Mouse (Mus musculus) small intestine, adult 2 months (tissue): ENCODE results near the gene Neurog1. TPM values are rescaled to one million over a fixed set of nuclear protein-coding genes. Genes with fewer than 3 reads are reported as not detected.

Experiments used
- H3K27ac ChIP-seq: fragments of 200-500 bp; 2 replicates; pipeline ENCODE4 v1.5.1; 2012; ENCODE audit warnings: low read depth, low read length, control low read depth, inconsistent platforms; ENCODE audit not compliant: insufficient read depth
- H3K27me3 ChIP-seq: fragments of 200-500 bp; 2 replicates; pipeline ENCODE4 v1.6.1; 2012; ENCODE audit warnings: mild to moderate bottlenecking, moderate library complexity, low read length, inconsistent platforms; ENCODE audit not compliant: control insufficient read depth, insufficient read depth
- H3K36me3 ChIP-seq: fragments of 200-500 bp; 2 replicates; pipeline ENCODE4 v1.6.1; 2012; ENCODE audit warnings: mild to moderate bottlenecking, low read length, control low read depth, inconsistent platforms; ENCODE audit not compliant: control insufficient read depth, insufficient read depth
- H3K4me1 ChIP-seq: fragments of 200-500 bp; 2 replicates; pipeline ENCODE4 v1.6.1; 2012; ENCODE audit warnings: low read length, inconsistent platforms, mixed read lengths; ENCODE audit not compliant: control insufficient read depth, insufficient read depth, insufficient read length
- H3K4me3 ChIP-seq: fragments of 200-500 bp; 2 replicates; pipeline ENCODE4 v1.5.1; 2012; ENCODE audit warnings: low read depth, mild to moderate bottlenecking, control low read depth, inconsistent platforms, low read length, moderate library complexity
- CTCF ChIP-seq: fragments of 200-500 bp; IDR thresholded peaks from 2 replicates; pipeline ENCODE4 v1.5.1; 2012; ENCODE audit warnings: low read depth, mild to moderate bottlenecking, control low read depth, inconsistent platforms, low read length, moderate library complexity, mixed read lengths; ENCODE audit not compliant: insufficient replicate concordance, insufficient read length; ENCODE audit errors: extremely low read depth
- POLR2A ChIP-seq: fragments of 200-500 bp; IDR thresholded peaks from 2 replicates; pipeline ENCODE4 v1.6.1; 2012; ENCODE audit warnings: low read depth, mild to moderate bottlenecking, control low read depth, inconsistent platforms, low read length, moderate library complexity
- WGBS: fragments of 180-500 bp; shearing (Covaris S2); methylation state at CpG from one replicate; pipeline ENCODE4 v1.1.7; 2018; 5-methylcytosine and 5-hydroxymethylcytosine counted together
- polyA plus RNA-seq: library from polyadenylated mRNA; depleted of rRNA; stranded (reverse); fragments of >200 nt; gene quantifications from 2 replicates; pipeline ENCODE4 v1.2.3, GENCODE M21; 2012

Gene Neurog1
- polyA plus RNA-seq, 1 experiment: not detected

DNA sequence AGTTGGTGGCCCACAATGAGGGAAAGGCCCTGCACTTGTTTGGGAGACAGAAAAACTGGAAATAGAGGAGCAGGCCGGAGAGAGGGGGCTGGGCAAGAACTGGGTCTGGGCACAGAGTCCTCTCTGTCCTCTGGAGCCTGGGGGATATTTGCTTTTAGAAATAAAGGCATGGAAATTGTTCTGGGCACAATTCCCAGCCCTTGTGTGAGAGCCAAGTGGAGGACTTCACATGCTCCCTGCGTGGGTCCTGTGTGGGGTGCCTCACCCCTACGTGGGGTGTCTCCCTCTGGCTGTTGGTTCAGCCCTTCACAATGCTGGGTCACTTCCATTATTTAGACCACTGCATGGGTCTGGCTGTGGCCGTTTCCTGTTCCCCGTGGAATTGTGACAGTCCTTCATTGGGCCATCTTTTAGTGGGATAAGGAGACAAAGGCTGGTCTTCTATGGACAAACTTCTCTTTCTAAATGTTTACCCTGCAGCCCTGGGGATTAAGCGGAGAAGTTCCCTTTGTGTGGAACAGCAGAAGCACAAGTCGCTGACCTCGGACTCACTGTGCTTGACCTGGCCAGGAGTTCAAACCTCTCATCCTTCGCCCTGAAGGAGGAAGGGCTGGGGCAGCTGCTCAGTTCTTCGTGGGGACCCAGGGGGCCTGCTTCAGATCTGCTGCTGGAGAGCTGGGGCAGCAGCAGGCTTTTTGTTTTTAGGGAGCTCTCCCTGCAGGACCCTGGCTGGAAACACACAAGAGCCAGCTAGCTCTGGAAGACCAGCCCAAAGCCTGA, 25.6 kb downstream of the Neurog1 start:
- TF ChIP-seq POLR2A: no peak
- TF ChIP-seq CTCF: no peak
- H3K36me3 ChIP-seq: no peaks in the 10 kb centered on the region
- H3K27ac ChIP-seq: no peak overlapping the region
- no peaks in the 10 kb centered on the region for H3K4me1 ChIP-seq
- H3K4me3 ChIP-seq: no peak overlapping the region
- peaks cover 22% of the 10 kb centered on the region for H3K27me3 ChIP-seq
- whole genome bisulfite sequencing: 22% methylated on average over 10 of the region's 10 CpGs

GRCm38 (mm10) chr13:56223625-56224024, 28.3 kb downstream of the Neurog1 start:
- H3K27me3 ChIP-seq: peaks cover 34% of the 10 kb centered on the region

DNA sequence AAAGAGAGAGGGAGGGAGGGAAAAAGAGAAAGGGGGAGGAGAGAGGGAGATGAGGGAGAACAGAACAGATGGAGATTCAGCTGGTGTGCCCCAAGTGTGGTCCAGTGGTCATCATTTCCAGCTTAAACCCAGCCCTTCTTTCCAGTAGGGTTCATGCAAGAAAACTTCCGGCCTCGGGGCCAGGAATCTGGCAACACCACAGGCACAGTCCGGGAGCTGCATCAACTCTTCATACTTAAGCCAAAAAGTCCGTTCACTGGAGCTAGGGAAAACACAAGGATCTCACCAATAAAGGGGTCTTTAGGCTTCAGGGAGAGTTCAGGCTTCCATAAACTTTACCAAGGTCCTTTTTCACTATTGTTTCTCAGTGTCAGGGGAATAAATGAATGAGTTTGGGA, 29.1 kb downstream of the Neurog1 start:
- TF ChIP-seq POLR2A (no peak), CTCF (no peak)
- WGBS: 15% methylated on average over 4 of the region's 4 CpGs
- peaks cover 34% of the 10 kb centered on the region for H3K27me3 ChIP-seq
- H3K4me3 ChIP-seq: no peak overlapping the region
- H3K27ac ChIP-seq: no peak overlapping the region
- no peaks in the 10 kb centered on the region for H3K36me3 ChIP-seq
- H3K4me1 ChIP-seq: no peaks in the 10 kb centered on the region

More at GRCm38 (mm10) chr13:56223625-56224024, 28.3 kb downstream of the Neurog1 start:
- no peaks in the 10 kb centered on the region for H3K36me3 ChIP-seq
- no peak overlapping the region for H3K4me3 ChIP-seq
- TF ChIP-seq POLR2A (no peak), CTCF (no peak)
- 10% methylated on average over 21 of the region's 21 CpGs for WGBS
- no peaks in the 10 kb centered on the region for H3K4me1 ChIP-seq
- no peak overlapping the region for H3K27ac ChIP-seq

DNA sequence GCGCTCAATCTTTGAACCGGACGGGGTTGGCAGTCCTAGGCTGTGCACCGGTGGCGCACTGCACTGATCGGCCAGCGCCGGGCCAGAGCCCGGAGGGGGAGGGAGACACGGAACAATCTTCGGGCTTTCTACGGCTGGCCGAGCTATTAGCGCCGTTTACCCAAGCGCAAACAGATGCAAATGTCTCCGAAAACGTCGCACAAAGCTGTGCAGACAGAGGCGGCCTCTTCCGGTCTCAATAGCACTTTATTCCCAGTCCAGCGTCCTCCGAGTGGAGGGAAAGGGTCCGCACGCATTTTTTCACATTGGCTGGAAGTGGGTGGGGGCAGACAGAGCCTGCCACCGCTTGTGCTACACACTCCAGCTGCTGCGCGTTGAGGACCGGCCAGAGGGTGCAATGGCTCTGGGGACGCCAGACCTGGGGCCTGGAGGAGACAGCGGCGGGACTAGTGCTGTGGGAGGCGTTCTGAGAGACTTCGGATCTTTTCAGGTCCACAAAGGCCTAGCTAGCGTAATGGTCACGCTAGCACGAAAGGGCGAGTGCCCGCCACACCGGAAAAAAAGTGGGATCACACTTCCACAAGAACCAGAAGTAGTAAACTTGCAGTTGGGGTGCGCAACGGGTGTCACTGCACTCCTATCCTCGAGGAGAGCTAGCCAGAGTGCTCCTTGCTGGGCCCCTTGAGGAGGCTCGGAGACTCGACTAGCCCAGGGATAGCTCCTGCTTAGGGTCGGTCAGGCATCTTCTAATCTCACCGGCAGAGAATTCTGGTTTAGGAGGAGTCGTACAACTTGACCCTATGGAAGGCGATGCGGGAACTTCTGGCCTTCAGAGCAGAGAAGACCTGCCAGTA, 29.7 kb downstream of the Neurog1 start:
- Histone ChIP-seq H3K4me3 (no peak overlapping the region), H3K27ac (no peak overlapping the region), H3K27me3 (peaks cover 34% of the 10 kb centered on the region), H3K4me1 (no peaks in the 10 kb centered on the region), H3K36me3 (no peaks in the 10 kb centered on the region)
- WGBS: 6% methylated on average over 50 of the region's 50 CpGs
- TF ChIP-seq CTCF (no peak), POLR2A (no peak)

DNA sequence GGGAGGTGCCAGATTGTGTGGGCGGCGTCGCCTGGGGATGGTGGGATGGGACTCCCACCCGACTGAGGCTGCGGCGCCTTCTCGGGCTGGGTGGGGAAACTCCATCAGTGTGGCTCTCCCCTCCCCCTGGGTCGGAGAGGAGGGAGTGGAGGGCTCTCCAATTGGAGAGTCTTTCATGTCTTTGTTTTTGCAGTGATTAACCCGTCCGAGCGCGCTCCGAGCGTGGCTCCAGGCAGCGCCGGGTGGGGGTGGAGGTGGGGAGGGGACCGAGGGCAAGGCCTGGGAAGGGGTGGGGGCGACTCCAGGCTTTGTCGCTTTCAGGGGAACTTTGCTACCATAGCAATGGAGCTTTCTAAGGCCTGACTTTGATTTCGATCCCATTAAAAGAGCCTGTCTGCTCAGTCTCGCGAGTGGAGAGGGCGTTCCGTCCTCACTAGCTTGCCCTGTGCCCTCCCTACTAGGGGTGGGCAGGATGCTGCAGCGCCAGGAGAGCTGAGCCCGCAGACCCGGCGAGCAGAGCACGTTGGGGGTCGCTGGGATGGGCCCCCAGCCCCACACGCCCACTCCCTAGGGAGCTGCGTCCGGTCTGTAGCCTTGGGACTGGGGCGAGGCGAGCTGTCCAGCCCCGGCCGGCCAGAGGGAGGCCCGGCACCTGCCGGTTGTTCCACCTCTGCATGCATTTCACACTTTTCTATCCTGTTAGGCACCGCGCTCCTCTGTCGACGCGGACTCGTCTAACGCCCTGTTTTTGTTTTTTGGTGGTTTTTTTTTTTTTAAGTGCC, 30.6 kb downstream of the Neurog1 start:
- no peaks in the 10 kb centered on the region for H3K4me1 ChIP-seq
- H3K4me3 ChIP-seq: no peak overlapping the region
- 4% methylated on average over 46 of the region's 46 CpGs for WGBS
- no peaks in the 10 kb centered on the region for H3K36me3 ChIP-seq
- no peak overlapping the region for H3K27ac ChIP-seq
- peaks cover 40% of the 10 kb centered on the region for H3K27me3 ChIP-seq
- TF ChIP-seq CTCF (no peak), POLR2A (no peak)

GRCm38 (mm10) chr13:56219254-56219653, 32.7 kb downstream of the Neurog1 start:
- Histone ChIP-seq H3K27me3 (peaks cover 40% of the 10 kb centered on the region), H3K27ac (no peak overlapping the region), H3K36me3 (no peaks in the 10 kb centered on the region), H3K4me3 (no peak overlapping the region), H3K4me1 (no peaks in the 10 kb centered on the region)
- TF ChIP-seq POLR2A: no peak
- no peak for TF ChIP-seq CTCF
- 50% methylated on average over 9 of the region's 9 CpGs for WGBS

DNA sequence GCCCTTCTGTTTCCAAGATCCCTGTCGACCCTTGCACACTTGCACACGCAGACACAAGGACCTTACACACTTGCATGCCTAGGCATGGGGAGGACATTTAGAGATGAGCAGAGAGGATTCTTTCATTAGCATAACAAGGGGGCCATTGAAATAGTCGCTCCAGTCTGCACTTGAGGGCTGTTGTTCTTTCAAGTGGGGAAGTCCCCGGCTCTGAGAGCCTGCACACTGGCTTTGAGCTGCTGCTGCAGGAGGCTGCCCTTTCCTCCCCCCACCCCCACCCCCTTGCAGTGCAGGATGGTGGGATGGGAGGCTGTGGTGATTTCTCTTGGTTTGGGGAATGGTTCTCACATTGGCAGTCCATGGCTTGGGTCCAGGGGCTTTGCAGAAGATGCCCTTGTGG, 35.9 kb downstream of the Neurog1 start:
- 29% methylated on average over 4 of the region's 4 CpGs for WGBS
- Histone ChIP-seq H3K27ac (no peak overlapping the region), H3K4me1 (no peaks in the 10 kb centered on the region), H3K27me3 (peaks cover 15% of the 10 kb centered on the region), H3K36me3 (no peaks in the 10 kb centered on the region), H3K4me3 (no peak overlapping the region)
- TF ChIP-seq POLR2A: no peak
- no peak for TF ChIP-seq CTCF
